Mouse (Mus musculus) ES-Bruce4 (cell line): ENCODE measurements around the gene Gbgt1.

Experiments
- CTCF ChIP-seq: IDR thresholded peaks from one replicate; pipeline ENCODE4 v1.8.1; 2011; ENCODE audit warnings: low read depth, low read length
- EP300 ChIP-seq: IDR thresholded peaks from 2 replicates; pipeline ENCODE4 v1.6.1; 2011; ENCODE audit warnings: low read depth, low read length; ENCODE audit not compliant: insufficient read depth
- POLR2A ChIP-seq: IDR thresholded peaks from one replicate; pipeline ENCODE4 v1.8.1; 2011; ENCODE audit warnings: low read length; ENCODE audit not compliant: insufficient read depth

GRCm38 (mm10) chr2:28521571-28522151 is 25.0 kb downstream of the Gbgt1 start:
- no peak for TF ChIP-seq CTCF
- no peak for TF ChIP-seq POLR2A
- no peak for TF ChIP-seq EP300
